Comparison of ENCODE assay signal across 16 mouse cellular contexts in genomic region chr1:35825531-35825966, GRCm38 (mm10).
DNase-seq lines count a peak whose midpoint lies in the region; ATAC-seq lines count a peak whose summit lies in the region.
"Had no signal": no experiment of that assay in that cellular context is flagged by ENCODE, and none has a peak within 500 bp of the region (broad histone marks: within the 10 kb centered on the region; RNA-seq: fewer than 3 reads in every experiment).

No protein-coding gene starts in this region.

- no peaks in the 10 kb centered on the region for H3K27me3 ChIP-seq in heart, embryonic 14.5 days (ENCODE audit: control insufficient read depth, insufficient read depth, low read length)
- H3K27me3 ChIP-seq in midbrain, embryonic 11.5 days (ENCODE audit: control insufficient read depth, insufficient read depth, low read length), result no peaks in the 10 kb centered on the region
- H3K27me3 ChIP-seq in midbrain, embryonic 10.5 days (ENCODE audit: low read depth, poor library complexity, severe bottlenecking), result no peaks in the 10 kb centered on the region
- no peaks in the 10 kb centered on the region for H3K27me3 ChIP-seq in embryonic facial prominence, embryonic 13.5 days
- no peaks in the 10 kb centered on the region for H3K27me3 ChIP-seq in stomach, embryonic 14.5 days (ENCODE audit: control insufficient read depth, insufficient read depth, low read length)
- H3K27me3 ChIP-seq: liver, embryonic 13.5 days had no signal

- H3K27ac ChIP-seq in heart, embryonic 14.5 days (replicated peaks in 1 of 2; ENCODE audit: control insufficient read depth in 1 of 2, insufficient read depth in 1 of 2, low read depth in 2 of 2, low read length in 2 of 2), result no peak overlapping the region
- no peak overlapping the region for H3K27ac ChIP-seq in midbrain, embryonic 11.5 days (ENCODE audit: low read depth, low read length)
- no peak overlapping the region for H3K27ac ChIP-seq in midbrain, embryonic 10.5 days (replicated peaks)
- 0 out of 2 replicates have a peak overlapping the region, but pooled peaks have one; percentile 16 for H3K27ac ChIP-seq in embryonic facial prominence, embryonic 13.5 days
- no peak overlapping the region for H3K27ac ChIP-seq in stomach, embryonic 14.5 days (ENCODE audit: low read length)
- H3K27ac ChIP-seq: hindbrain, embryonic 13.5 days; liver, embryonic 13.5 days had no signal

- WGBS in heart, embryonic 14.5 days, result 63% methylated on average over 10 of the region's 10 CpGs
- 80% methylated on average over 10 of the region's 10 CpGs for WGBS in midbrain, embryonic 11.5 days
- WGBS in midbrain, embryonic 10.5 days, result 85% methylated on average over 10 of the region's 10 CpGs
- WGBS in embryonic facial prominence, embryonic 13.5 days, result 46% methylated on average over 10 of the region's 10 CpGs
- 63% methylated on average over 10 of the region's 10 CpGs for WGBS in stomach, embryonic 14.5 days

- H3K4me2 ChIP-seq in heart, embryonic 14.5 days (ENCODE audit: low read length), result no peak overlapping the region
- no peak overlapping the region for H3K4me2 ChIP-seq in midbrain, embryonic 11.5 days
- H3K4me2 ChIP-seq in embryonic facial prominence, embryonic 13.5 days, result no peak overlapping the region
- H3K4me2 ChIP-seq in stomach, embryonic 14.5 days (replicated peaks; ENCODE audit: low read depth, low read length), result no peak overlapping the region
- H3K4me2 ChIP-seq: hindbrain, embryonic 13.5 days; liver, embryonic 13.5 days had no signal

- peak; percentile 34; the same call in 1 of the 2 replicates for ATAC-seq in heart, embryonic 14.5 days (ENCODE audit: insufficient number of reproducible peaks, insufficient read depth, low FRiP score, low read depth)
- ATAC-seq in midbrain, embryonic 11.5 days (ENCODE audit: low FRiP score), result no peak
- 0 out of 2 replicates have a peak, but pooled peaks have one; percentile 27 for ATAC-seq in embryonic facial prominence, embryonic 13.5 days (ENCODE audit: insufficient number of reproducible peaks, insufficient read depth, low FRiP score, low TSS enrichment, low read depth)
- ATAC-seq in stomach, embryonic 14.5 days (ENCODE audit: insufficient number of reproducible peaks, insufficient read depth, low FRiP score, low read depth), result peak; percentile 62; the same call in 1 of the 2 replicates
- ATAC-seq: forebrain, postnatal 0 days had no signal

- peaks cover 7 to 14% of the 10 kb centered on the region in 2 experiments for H3K4me1 ChIP-seq in heart, embryonic 14.5 days (ENCODE audit: control insufficient read depth in 2 of 2, insufficient read depth in 2 of 2, low read length in 2 of 2)
- H3K4me1 ChIP-seq in midbrain, embryonic 11.5 days (ENCODE audit: control insufficient read depth, insufficient read depth, low read length), result no peaks in the 10 kb centered on the region
- peaks cover 31% of the 10 kb centered on the region for H3K4me1 ChIP-seq in midbrain, embryonic 10.5 days
- peaks cover 21% of the 10 kb centered on the region for H3K4me1 ChIP-seq in embryonic facial prominence, embryonic 13.5 days
- H3K4me1 ChIP-seq in stomach, embryonic 14.5 days (ENCODE audit: control insufficient read depth, insufficient read depth, low read length), result no peaks in the 10 kb centered on the region
- H3K4me1 ChIP-seq: liver, embryonic 13.5 days had no signal

- no peak overlapping the region for H3K9ac ChIP-seq in heart, embryonic 14.5 days (ENCODE audit: low read length)
- H3K9ac ChIP-seq in midbrain, embryonic 11.5 days (ENCODE audit: low read length), result no peak overlapping the region
- H3K9ac ChIP-seq in embryonic facial prominence, embryonic 13.5 days, result no peak overlapping the region
- H3K9ac ChIP-seq in stomach, embryonic 14.5 days (replicated peaks; ENCODE audit: low read depth, low read length), result no peak overlapping the region
- H3K9ac ChIP-seq: forebrain, postnatal 0 days; hindbrain, embryonic 13.5 days; liver, embryonic 13.5 days had no signal

- H3K4me3 ChIP-seq in heart, embryonic 14.5 days (ENCODE audit: control insufficient read depth in 1 of 2, insufficient read depth in 1 of 2, low read depth in 1 of 2, low read length in 2 of 2), result no peak overlapping the region
- H3K4me3 ChIP-seq in midbrain, embryonic 11.5 days (ENCODE audit: low read depth, low read length), result no peak overlapping the region
- no peak overlapping the region for H3K4me3 ChIP-seq in midbrain, embryonic 10.5 days
- H3K4me3 ChIP-seq in embryonic facial prominence, embryonic 13.5 days, result no peak overlapping the region
- no peak overlapping the region for H3K4me3 ChIP-seq in stomach, embryonic 14.5 days (ENCODE audit: low read depth, low read length)
- H3K4me3 ChIP-seq: erythroblast, embryonic 14.5 days; hindbrain, embryonic 13.5 days; liver, embryonic 13.5 days had no signal

- no peak for DNase-seq in heart, adult 8-10 months (ENCODE audit: low spot score)
- DNase-seq in midbrain, embryonic 11.5 days (ENCODE audit: low spot score, missing footprints), result peak; percentile 51
- no peak for DNase-seq in midbrain, embryonic 10.5 days (ENCODE audit: low spot score)
- no peak for DNase-seq in retina, postnatal 1 day
- no peak for DNase-seq in adrenal gland, adult 8-10 months
- DNase-seq: adrenal gland, postnatal 36 days; cerebellum, postnatal 25 days; forebrain, postnatal 0 days; kidney, adult 11 months; liver, embryonic 13.5 days; thymus, adult 2 months had no signal

- no peaks in the 10 kb centered on the region for H3K9me3 ChIP-seq in heart, embryonic 14.5 days (ENCODE audit: control insufficient read depth, low read length)
- no peaks in the 10 kb centered on the region for H3K9me3 ChIP-seq in midbrain, embryonic 11.5 days (ENCODE audit: control insufficient read depth, low read length)
- H3K9me3 ChIP-seq in midbrain, embryonic 10.5 days (replicated peaks), result no peaks in the 10 kb centered on the region
- H3K9me3 ChIP-seq in embryonic facial prominence, embryonic 13.5 days, result no peaks in the 10 kb centered on the region
- H3K9me3 ChIP-seq in stomach, embryonic 14.5 days (ENCODE audit: control insufficient read depth, low read depth, low read length), result no peaks in the 10 kb centered on the region
- H3K9me3 ChIP-seq: hindbrain, embryonic 13.5 days; liver, embryonic 13.5 days had no signal

- no peaks in the 10 kb centered on the region for H3K36me3 ChIP-seq in heart, embryonic 14.5 days (ENCODE audit: control insufficient read depth, insufficient read depth, low read length)
- no peaks in the 10 kb centered on the region for H3K36me3 ChIP-seq in midbrain, embryonic 11.5 days (ENCODE audit: control insufficient read depth, insufficient read depth, low read length)
- H3K36me3 ChIP-seq in midbrain, embryonic 10.5 days, result no peaks in the 10 kb centered on the region
- no peaks in the 10 kb centered on the region for H3K36me3 ChIP-seq in embryonic facial prominence, embryonic 13.5 days
- H3K36me3 ChIP-seq in stomach, embryonic 14.5 days (ENCODE audit: control insufficient read depth, insufficient read depth, low read length), result no peaks in the 10 kb centered on the region
- H3K36me3 ChIP-seq: hindbrain, embryonic 13.5 days; liver, embryonic 13.5 days had no signal
